In genomic region chr10:9722519-9723303, GRCm38 (mm10) we compare ENCODE assay signal across 15 mouse cellular contexts. TPM values are rescaled to one million over a fixed set of nuclear protein-coding genes. Genes with fewer than 3 reads are reported as not detected.
"Had no signal": no experiment of that assay in that cellular context is flagged by ENCODE, and none has a peak within 500 bp of the region (broad histone marks: within the 10 kb centered on the region; RNA-seq: fewer than 3 reads in every experiment).

No protein-coding gene starts in this region.

- H3K9me3 ChIP-seq: liver, embryonic 13.5 days; neural tube, embryonic 12.5 days had no signal

- DNase-seq: kidney, adult 18-20 months; kidney, postnatal 10 days; kidney, postnatal 36 days; layer of hippocampus, postnatal 36 days; liver, embryonic 13.5 days; lung, adult 2 months; midbrain, embryonic 14.5 days; retina, postnatal 1 day; right cerebral cortex, postnatal 25 days; spleen, adult 18-20 months had no signal

- H3K4me1 ChIP-seq: liver, embryonic 13.5 days; neural tube, embryonic 12.5 days had no signal

- H3K27me3 ChIP-seq: liver, embryonic 13.5 days; neural tube, embryonic 12.5 days had no signal

- H3K4me3 ChIP-seq: left cerebral cortex, adult 2 months; liver, embryonic 13.5 days; neural tube, embryonic 12.5 days had no signal

- H3K36me3 ChIP-seq: liver, embryonic 13.5 days; neural tube, embryonic 12.5 days had no signal

- H3K9ac ChIP-seq: liver, embryonic 13.5 days; neural tube, embryonic 12.5 days had no signal

- H3K4me2 ChIP-seq: liver, embryonic 13.5 days; midbrain, embryonic 11.5 days; neural tube, embryonic 12.5 days had no signal

- H3K27ac ChIP-seq: left cerebral cortex, adult 2 months; liver, embryonic 13.5 days; neural tube, embryonic 12.5 days had no signal

RNA-seq across cellular contexts. Expression of gene Samd5, which starts 47.7 kb away (rescaled TPM):
- total RNA-seq: megakaryocyte-erythroid progenitor cell, adult 5-6 weeks; neutrophil, adult 5-6 weeks had no signal
